Mouse (Mus musculus) heart, adult 11 months (tissue): ENCODE data around the gene Capn15.

Source experiments
- DNase-seq: peaks from one replicate; pipeline ENCODE4 v3.0.0; 2022

Capn15 gene

DNA sequence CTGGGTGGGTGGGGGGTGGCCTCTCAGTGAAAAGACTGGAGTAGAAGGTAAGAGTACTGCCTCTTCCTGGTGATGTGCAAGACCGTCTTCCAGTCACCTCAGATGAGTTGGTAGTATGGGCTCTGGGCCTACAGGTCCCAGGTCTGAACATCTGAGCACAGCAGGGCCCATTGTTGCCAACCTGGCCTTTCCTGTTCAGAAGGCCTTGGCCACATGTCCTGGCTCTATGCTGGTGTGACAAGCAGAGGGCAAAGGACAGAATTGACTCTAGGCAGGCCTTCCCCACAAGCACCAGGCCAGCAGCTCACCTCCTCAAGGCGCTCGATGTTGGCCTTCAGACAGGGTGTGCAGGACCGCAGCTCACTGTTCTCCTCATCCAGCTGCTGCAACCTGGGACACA lies 6.7 kb upstream of the Capn15 start:
- DNase-seq = peak; percentile 85

DNA sequence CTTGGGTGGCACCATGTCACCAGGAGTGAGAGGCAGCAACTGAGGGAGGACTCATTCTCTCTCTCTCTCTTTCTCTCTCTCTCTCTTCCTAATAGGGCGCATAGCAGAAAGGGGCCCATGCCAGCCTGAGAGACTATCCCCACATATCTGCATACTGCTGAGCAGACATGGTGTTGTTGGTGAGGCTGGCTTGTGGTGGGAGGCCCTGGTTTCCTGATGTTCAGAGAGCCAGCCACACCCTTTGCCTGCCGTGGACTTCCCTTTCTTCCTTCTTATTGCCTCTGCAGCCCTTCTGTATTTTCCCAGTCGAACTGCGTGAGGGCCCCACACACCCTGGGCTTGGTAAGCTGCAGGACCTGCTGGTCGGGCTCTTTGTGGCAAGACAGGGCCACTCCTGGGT lies 4.7 kb upstream of the Capn15 start:
- peak; percentile 86 for DNase-seq

DNA sequence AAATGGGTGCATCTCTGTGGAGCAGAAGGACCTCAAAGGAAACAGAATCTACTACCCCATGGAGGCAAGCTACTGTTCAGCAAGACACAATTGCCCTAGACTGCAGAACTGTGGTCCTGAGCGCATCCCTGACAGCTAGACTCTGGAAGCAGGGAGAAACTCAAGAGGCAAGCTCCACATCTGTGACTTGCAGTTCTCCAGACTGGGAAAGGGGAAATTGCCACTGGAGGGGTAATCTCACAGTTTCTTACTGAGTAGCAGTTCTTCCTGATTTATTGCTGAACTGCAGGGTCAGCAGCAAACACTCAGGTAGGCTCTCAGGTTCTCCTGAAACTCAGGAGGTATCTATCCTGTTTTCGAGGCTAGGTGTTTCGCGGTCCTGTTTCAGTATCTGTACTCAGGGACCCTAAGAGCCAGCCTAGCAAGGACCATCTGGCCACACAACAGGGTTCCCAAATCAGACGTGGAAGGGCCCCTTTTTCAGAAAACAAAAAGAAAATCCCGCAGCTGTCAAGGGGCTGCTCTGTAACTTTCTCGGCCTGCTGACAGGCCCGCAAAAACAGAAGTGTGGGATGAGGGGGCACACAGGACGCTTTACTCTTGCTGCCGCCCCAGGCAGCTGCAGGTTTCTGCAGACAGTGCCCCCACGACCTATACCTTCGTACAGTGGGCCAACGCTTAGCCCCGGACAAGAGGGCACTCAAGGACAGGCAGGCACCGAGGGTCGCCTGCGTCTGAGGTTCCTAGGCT lies 865 bp downstream of the Capn15 start:
- no peak for DNase-seq

DNA sequence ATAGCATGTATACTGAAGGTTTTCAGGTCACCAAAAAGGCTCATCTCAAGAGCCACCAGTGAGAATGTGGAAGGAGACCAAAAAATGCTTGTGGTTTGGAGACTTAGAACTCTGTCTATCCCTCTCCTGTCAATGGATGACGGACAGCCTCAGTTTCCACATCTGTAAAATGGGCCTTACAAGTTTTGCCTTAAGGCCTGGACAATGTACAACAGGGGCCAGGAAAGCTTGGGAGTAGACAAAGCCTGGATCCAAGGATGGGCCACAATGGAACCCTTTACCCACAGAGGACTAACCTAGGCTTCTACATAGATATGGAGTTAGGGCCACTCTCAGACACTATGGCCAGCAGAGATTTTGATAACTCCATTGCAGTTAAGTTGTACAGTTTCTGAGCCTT lies 1.5 kb downstream of the Capn15 start:
- DNase-seq = peak; percentile 82

DNA sequence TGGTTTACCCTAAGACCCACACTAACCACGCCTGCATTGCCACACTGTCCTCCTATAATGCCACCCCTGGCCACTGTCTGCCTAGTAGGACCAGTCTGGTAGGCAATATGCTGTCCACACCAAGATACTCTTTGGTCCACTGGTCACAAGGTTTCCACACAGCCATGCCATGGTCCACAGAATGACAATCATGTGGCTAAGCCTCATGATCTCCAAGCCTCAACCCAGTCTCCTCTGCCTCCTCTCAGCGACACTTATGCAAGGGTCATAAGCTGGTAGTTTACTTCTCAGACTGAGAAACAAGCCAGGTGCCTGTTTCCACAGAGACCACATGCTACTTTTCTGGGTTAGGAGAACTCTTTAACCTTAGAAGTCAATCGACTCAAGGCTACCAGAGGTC lies 2.7 kb downstream of the Capn15 start:
- DNase-seq = peak; percentile 79

DNA sequence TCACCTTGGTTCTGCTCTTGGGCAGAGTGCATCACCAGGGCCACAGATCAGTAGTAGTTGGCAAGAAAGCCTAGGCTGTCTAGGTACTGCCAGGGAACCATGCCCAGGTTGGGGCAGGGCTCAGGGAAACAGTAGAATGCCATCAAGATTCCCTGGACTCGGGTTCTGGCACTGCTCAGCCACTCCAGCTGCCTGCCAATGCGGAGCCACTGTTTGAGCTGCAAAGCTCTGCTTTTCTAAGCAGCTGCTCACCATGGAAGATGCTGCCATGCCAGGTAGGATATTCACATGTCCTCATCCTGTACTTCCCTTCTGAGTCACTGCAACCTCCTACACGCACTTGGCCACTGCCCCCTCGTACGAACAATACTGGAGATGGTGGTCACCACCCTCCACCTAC lies 4.7 kb downstream of the Capn15 start:
- peak; percentile 96 for DNase-seq

DNA sequence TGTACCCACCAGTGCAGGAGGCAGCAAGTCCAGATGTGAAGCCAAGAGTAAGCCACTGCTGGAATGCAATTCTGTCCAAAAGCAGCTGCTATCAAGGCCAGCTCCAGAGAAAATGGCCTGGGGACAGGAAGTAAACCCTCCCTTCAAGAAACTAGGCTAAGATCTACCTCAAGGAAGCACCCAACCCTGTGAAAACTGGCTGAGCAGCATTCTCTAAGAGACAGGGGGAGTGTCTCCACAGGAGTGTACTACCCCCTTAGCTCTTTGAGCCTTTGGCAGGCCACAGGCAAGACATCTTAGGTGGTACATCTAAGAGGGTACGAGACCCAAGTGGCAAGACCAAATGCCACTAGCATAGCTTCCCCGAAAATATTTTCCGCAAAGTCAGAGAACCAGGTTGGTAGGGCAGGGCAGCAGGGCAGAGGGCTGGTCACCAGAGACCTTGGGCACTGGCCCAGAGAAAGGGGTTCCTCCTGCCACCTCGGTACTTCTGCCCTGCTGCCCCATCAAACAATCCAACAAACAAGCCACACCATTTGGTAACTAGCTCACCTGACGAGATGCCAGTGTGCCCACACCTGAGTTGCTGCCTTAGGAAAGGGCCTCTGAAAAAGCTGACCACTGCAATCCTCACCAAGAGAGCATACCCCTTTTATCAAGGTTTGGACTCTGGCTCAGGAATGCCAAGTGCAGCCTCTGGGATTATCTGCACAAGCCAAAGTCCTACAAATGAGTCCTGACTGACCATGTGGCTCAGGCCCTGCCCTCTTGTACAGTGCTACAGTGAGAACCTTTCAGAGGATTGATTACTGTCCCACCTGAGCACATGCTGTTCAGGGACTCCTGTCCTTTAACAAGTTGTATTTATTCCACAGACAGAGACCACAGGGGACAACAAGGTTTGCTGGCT lies 5.5 kb downstream of the Capn15 start:
- DNase-seq = no peak

DNA sequence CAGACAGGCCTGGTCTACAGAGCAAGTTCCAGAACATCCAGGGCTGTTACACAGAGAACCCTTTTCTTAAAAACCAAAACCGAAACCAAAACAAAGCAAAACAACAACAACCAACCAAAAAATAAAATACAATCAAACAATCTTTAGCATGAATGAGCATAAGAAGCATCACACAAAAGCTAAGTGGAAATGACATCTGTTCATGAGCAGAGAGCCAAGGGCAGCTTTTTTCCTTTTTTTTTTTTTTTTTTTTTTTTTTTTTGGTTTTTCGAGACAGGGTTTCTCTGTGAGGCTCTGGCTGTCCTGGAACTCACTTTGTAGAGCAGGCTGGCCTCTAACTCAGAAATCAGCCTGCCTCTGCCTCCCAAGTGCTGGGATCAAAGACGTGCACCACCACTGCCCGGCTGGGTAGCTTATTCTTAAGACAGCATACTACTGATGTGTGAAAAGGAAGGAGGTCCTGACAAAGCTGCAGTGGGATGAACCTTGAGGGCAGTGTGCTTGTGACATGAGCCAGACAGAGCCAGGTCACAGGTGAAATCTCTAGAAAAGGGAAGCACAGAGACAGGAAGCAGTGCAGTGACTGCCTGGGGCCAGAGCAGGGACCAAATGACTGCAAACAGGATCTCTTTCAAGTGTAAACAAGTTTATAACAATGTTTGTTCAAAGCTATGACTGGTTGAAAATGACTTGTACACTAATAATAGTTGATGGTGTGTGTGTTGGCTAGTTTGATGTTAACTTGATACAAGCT lies 14.5 kb downstream of the Capn15 start:
- DNase-seq = no peak

DNA sequence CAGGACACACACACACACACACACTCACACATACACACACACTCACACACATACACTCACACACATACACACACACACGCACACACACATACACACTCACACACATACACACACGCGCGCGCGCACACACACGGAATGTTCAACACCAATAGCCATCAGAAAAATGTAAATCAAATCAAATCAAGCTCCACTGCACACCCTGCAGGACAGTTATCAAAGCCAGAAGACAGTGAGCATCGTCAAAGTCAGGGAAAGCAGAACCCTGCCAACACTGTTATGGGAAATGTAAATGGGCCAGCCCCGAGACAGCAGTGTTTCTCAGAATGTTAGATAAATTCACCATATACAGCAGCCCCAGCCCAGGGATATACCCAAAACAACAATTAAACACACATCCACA lies 15.1 kb downstream of the Capn15 start:
- DNase-seq = no peak

DNA sequence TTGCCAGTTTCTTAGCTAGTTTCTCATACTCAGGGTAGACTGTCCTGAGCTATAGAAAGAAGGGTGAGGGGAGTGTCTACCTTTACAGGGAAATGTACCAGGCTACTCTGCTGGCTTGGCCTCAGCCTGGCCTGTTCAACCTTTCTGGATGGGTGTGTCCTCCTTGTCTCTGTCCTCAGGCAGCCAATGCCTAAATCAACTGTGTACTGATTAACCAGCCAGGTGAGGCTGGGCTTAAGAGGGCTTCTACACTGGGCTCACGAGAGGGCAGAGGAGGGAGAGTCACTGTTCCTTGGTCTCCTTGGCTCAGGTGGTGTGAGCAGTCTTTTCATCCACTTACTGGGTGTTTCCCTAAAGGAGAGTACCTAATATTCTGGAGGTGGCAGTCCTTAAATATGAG lies 17.4 kb downstream of the Capn15 start:
- no peak for DNase-seq

DNA sequence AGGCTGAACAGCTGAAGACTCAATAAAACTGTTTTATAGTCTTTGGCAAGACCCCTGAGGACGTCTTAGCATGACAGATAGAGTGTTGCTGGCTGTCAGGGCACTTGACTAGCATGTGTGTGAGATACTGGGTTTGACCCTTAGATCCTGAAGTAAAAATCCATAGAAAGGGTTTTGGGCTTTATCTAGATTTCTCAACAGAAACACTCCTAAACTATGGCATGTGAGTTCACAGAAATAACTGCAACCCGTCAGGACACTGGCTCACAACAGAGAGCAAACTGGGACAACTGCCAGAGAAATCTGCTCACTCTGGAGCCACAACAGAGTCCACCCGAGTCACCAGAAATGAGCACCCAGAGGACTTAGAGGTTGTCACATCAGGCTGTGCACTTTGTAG lies 17.9 kb downstream of the Capn15 start:
- DNase-seq = no peak

DNA sequence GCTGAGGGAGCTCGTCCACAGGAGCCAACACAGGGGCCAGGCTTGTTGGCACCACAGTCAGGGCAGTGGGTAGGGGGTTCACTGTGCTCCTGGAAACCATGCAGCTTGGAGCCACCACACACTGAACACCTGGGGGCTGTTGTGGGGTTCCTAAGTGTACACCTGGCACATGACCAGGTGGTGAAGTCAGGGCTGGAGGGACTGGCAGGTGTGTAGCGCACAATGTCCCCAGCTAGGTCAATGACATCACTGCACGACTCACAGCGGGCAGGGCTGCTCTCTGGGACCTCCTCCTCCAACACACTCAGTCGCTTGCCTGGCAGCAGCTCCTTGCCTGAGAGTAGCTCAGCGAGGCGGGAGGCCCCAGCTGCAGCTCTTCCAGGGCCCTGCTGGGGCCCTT lies 21.3 kb downstream of the Capn15 start:
- DNase-seq = no peak

DNA sequence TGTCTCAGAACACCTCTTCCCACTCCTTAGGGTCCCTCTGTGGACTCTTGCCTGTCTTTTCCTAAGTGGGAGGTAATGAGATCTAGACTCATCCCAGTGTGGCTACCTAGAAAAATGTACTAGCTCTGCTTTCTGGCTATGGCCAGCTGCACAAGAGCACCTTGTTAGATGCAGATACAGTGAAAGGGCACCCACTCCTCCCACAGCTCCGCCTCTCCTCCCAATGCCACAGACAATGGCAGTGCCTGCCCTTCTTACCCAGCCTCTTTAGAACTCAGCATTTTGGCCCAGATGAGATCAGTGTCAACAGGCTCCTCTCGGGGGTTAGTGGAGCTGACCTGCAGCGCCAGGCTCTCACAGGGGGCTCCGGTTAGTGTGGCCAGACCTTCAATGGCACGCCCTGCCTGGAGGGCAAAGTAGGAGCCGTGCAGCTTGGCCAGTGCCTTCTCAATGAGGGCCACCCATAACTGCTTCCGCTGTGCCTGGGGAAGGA lies 23.1 kb downstream of the Capn15 start:
- DNase-seq = no peak

DNA sequence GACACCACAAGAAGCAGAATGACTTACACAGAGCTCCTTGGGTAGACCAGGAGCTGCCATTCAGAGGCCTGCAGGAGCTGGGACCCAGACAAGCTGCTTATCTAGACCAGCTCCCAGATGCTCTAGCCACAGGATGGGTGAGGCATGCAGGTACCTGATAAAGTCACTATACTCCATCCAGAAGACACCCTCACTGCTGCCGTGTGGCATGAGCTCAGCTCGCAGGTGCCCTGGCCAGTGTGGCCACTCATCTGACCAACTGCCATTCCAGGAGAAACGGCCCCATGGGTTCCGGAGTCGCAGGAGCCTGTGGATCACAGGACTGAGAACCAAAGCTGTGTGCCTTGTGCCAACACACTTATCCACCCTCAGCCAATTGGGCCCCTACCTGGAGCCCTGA lies 24.0 kb downstream of the Capn15 start:
- DNase-seq = peak; percentile 88

DNA sequence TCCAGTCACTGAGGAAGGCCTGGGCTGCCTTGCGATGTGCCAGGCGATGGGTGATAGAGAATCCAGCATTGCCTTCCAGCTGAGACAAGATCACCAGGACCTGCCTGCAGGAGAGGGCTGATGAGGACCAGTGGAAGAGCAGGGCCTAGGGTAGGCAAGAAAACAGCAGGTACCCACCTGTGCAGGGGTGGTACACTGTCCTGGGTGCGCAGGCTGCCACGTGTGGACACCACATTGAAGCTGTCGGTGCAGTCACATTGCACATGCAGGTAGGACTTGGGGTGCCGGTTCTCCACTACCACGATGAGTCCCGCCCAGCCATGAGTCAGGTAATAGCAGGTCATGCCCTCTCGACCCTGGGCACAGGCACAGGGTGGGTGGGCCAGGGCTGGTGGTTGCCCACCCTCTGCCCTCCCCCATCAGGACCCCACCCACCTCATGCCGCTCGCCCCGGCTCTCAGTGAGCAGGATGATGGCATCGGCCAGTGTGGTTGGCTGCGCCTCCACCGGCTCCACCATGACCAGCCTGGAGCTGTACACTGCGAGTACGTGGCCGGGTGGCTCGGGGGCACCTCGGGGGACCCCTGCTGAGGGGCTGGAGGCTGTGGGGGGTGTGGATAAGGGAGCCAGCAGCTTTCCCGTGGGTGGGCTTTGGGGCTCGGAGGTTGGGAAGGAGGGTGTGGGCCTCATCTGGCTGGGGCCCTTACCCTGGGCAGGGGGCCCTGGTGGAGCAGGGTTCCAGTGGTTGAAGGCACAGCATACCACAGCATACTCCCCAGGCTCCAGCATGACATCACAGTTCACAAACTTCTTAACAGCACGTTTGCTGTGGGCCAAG lies 25.7 kb downstream of the Capn15 start:
- DNase-seq = peak; percentile 90

DNA sequence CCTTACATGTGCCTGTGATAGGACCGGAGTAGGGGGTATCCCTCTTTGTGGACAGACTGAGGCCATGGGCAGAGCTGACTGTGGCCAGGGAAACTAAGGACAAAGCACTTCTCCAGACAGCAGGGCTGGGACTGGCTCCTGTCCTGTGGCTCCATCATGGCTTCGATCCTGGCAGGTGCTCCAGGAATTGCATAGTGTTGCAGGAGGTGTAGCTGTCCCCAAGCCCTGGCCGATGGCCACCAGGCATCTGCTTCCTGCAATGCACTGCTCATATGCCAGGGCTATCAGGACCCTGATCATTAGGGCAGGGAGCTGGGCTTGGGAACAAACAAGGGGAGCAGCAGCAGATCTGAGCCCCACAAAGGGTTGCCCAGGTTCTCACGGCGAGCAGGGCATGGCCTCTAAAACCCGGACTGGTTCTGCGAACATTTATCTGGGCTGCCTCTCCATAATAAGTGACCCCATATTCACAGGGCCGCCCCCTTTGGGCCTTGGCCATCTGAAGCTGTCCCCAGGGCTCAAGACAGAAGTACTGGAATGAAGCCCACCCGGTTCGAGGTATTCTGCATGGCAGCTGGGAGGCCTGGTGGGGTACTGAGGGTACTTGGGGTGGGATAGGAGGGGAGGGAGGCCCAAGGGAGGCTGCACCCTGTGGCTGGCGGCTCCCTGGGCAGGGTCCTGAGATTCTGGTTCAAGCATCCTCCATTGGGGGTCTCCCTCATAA lies 26.7 kb downstream of the Capn15 start:
- peak; percentile 86 for DNase-seq

DNA sequence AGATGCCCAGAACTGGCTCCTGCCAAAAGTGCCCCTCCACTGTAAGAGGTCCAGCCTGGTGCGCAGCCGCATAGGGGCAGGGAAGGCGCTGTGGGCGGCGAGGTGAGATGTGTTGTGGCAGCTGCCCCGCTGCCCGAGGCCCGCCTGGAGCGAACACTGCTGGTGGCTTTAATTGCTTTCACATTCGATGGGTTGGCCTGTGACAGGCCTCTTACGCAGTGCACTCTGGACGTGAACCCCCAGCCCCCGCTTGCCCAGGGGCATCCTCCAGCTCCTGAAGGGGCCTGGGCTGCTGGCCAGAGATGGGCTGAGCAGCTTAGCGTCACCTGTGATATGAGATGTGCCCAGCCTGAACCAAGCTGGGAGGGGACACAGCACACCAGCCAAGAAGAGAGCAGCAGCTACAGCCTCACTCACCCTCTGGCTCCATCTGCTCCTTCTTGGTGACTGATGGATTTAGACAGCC lies 28.0 kb downstream of the Capn15 start:
- DNase-seq = peak; percentile 86

DNA sequence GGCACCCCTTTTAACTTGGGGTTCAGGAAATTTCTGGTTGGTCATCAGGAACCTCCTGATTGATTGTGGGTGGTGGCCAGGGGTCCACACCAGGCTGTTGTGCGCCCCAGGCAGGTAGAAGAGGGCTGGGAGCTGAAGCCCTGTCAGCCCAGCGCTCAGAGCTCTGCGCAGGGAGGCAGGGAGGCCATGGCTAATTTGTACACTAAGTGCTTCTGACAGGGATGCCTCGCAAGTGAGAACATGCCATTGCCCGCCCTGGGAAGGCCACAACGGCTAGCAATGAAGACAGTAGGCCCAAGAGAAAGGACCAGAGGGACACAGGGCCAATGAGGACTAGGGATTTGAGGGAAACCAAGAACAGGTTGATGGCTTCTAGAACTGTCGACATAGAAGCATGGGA lies 29.0 kb downstream of the Capn15 start:
- no peak for DNase-seq

DNA sequence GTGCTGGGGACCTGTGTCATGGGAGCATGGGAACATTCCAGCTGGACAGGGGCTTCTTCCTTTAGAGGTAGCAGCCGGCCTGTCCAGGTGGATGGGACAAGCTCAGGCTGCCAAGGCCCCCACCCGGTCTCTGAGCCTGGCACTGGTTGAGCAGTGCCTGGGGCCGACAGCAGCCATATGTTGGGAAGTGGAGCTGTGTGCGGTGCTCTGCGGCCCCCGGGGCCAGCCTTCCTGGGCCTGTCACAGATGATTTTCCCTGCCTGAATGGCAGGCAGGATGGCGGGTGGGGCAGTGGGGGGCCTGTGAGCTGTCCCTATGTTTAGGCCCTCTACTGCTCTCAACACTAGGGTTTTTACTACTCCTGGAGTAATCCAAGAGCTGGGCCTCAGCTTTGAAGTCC lies 29.4 kb downstream of the Capn15 start:
- DNase-seq = no peak

DNA sequence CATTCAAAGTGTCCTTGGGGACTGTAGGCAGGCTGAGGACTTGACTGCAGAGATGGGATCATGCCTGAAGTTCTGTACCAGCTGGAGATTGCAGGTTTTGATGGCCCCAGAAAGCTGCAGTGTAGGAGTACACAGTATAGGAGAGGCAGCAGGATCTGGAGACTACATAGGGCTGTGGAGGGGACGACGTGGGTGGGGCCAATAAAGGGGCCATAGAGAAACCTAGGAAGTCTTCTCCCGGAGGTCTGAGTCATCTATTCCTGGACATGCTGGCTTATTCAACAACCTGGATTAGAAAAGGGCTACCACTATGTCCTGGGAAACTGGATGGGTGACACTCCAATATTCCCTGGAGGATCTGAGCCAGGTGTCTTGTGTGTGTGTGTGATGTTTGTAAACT lies 29.9 kb downstream of the Capn15 start:
- DNase-seq = no peak

DNA sequence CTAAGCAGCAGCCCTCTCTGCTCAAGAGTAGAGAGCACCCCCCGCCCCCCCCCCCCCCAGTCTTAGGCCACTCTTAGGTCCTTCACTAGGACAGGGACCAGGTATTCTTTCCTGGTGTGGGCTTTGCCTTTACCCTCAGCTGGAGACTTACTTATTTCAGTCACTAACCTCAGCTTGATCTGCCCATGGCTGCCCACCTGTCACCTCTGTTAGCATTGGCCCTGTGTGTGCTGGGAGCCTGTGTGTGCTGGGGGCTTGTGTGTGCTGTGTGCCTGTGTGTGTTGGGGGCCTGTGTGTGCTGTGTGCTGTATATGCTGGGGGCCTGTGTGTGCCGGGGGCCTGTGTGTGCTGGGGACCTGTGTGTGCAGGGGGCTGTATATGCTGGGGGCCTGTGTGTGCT lies 30.9 kb downstream of the Capn15 start:
- no peak for DNase-seq

DNA sequence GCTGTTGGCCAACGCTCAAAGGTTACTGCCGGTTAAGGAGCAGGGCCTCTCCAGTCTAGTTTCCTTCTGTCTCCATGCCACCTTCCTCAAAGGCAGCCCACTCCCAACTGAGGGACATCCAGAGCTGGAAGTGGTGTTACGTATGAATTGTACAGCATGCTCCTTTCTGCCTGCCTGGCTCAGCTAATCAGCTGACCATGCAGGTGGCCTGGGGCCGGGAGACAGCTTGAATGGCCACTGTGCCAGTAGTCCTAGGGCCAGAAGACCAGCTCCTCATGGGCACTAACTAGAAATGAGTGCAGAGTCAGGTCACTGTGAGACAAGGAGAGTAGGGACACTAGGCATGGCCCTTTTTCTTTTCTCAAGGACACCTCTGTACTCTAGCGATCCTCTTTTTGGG lies 32.4 kb downstream of the Capn15 start:
- DNase-seq = no peak
